ENCODE assay signal across 14 mouse cellular contexts in the genomic region with DNA sequence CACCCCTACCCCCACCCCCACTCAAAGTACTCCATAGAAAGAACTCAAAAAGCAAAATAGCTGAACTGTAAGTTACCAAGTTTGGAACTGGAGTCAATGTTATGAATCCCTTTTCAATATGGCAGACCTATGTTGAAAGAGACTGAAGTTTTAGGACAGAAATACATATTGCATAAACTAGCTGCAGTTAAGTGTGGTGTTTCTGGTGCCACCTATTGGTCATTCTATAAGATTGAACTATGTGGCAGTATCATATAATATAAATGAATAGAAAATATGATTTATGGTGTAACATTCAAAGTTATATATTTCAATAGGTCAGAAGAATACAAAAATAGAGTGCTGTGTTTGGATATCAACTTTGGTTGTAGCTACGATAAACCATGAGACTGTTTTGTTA. TPM values are rescaled to one million over a fixed set of nuclear protein-coding genes. Genes with fewer than 3 reads are reported as not detected.
A peak's percentile ranks its signal among the peaks of the same experiment; 100 is the strongest.
DNase-seq lines count a peak whose midpoint lies in the region; ATAC-seq and TF ChIP-seq lines count a peak whose summit lies in the region.
"Had no signal": no experiment of that assay in that cellular context is flagged by ENCODE, and none has a peak within 500 bp of the region (broad histone marks: within the 10 kb centered on the region; RNA-seq: fewer than 3 reads in every experiment).

No protein-coding gene starts in this region.

- no peak for TF ChIP-seq POLR2A in thymus, adult 2 months (IDR thresholded peaks at IDR 0.05; ENCODE audit: control insufficient read depth, extremely low read depth, insufficient read depth, low read length, poor library complexity)

- H3K4me2 ChIP-seq in heart, postnatal 0 days (ENCODE audit: low read depth, low read length), result no peak overlapping the region
- H3K4me2 ChIP-seq in lung, embryonic 14.5 days, result no peak overlapping the region
- H3K4me2 ChIP-seq: embryonic facial prominence, embryonic 13.5 days; kidney, embryonic 15.5 days; liver, embryonic 11.5 days; midbrain, embryonic 12.5 days had no signal

- H3K27me3 ChIP-seq in heart, postnatal 0 days (ENCODE audit: control insufficient read depth, insufficient read depth, low read length), result no peaks in the 10 kb centered on the region
- no peaks in the 10 kb centered on the region for H3K27me3 ChIP-seq in lung, embryonic 14.5 days (ENCODE audit: insufficient read depth, low read length)
- H3K27me3 ChIP-seq in thymus, adult 2 months (ENCODE audit: control insufficient read depth, insufficient read depth, low read length), result no peaks in the 10 kb centered on the region
- H3K27me3 ChIP-seq: embryonic facial prominence, embryonic 13.5 days; kidney, embryonic 15.5 days; midbrain, embryonic 12.5 days had no signal

- TF ChIP-seq CTCF in heart, postnatal 0 days (IDR thresholded peaks at IDR 0.05; ENCODE audit: low read depth), result peak; percentile 30
- TF ChIP-seq CTCF in lung, embryonic 14.5 days (IDR thresholded peaks at IDR 0.05; ENCODE audit: low read depth), result peak; percentile 36
- TF ChIP-seq CTCF in thymus, adult 2 months (IDR thresholded peaks at IDR 0.05; ENCODE audit: borderline replicate concordance, control insufficient read depth, extremely low read depth, insufficient read depth, low read length, poor library complexity), result no peak

- H3K9ac ChIP-seq in heart, postnatal 0 days (replicated peaks; ENCODE audit: low read depth, low read length), result no peak overlapping the region
- no peak overlapping the region for H3K9ac ChIP-seq in lung, embryonic 14.5 days
- H3K9ac ChIP-seq: embryonic facial prominence, embryonic 13.5 days; kidney, embryonic 15.5 days; midbrain, embryonic 12.5 days had no signal

- no peaks in the 10 kb centered on the region for H3K9me3 ChIP-seq in heart, postnatal 0 days (replicated peaks; ENCODE audit: control insufficient read depth, low read length)
- no peaks in the 10 kb centered on the region for H3K9me3 ChIP-seq in lung, embryonic 14.5 days (ENCODE audit: low read depth, low read length)
- H3K9me3 ChIP-seq: embryonic facial prominence, embryonic 13.5 days; forebrain, embryonic 10.5 days; kidney, embryonic 15.5 days; midbrain, embryonic 12.5 days had no signal

- no peak for DNase-seq in heart, postnatal 0 days (ENCODE audit: low spot score)
- DNase-seq in heart, postnatal 25 days (ENCODE audit: low spot score), result no peak
- DNase-seq in lung, embryonic 14.5 days, result no peak
- DNase-seq in lung, postnatal 10 days, result no peak
- DNase-seq in NIH3T3 (ENCODE audit: low read depth), result peak; percentile 32
- no peak for DNase-seq in thymus, adult 2 months
- DNase-seq in embryo, embryonic 9.5 days (ENCODE audit: extremely low spot score), result no peak
- DNase-seq: right cerebral cortex, postnatal 25 days had no signal

- no peaks in the 10 kb centered on the region for H3K36me3 ChIP-seq in heart, postnatal 0 days (replicated peaks; ENCODE audit: control insufficient read depth, insufficient read depth, low read length)
- no peaks in the 10 kb centered on the region for H3K36me3 ChIP-seq in lung, embryonic 14.5 days (ENCODE audit: insufficient read depth)
- no peaks in the 10 kb centered on the region for H3K36me3 ChIP-seq in thymus, adult 2 months (ENCODE audit: control insufficient read depth, insufficient read depth, low read length)
- H3K36me3 ChIP-seq: embryonic facial prominence, embryonic 13.5 days; forebrain, embryonic 10.5 days; kidney, embryonic 15.5 days; midbrain, embryonic 12.5 days had no signal

- no peak overlapping the region for H3K27ac ChIP-seq in heart, postnatal 0 days (ENCODE audit: low read depth)
- H3K27ac ChIP-seq in lung, embryonic 14.5 days (ENCODE audit: low read depth), result no peak overlapping the region
- no peak overlapping the region for H3K27ac ChIP-seq in thymus, adult 2 months (ENCODE audit: control insufficient read depth, insufficient read depth, low read length)
- H3K27ac ChIP-seq: embryonic facial prominence, embryonic 13.5 days; forebrain, embryonic 10.5 days; kidney, embryonic 15.5 days; midbrain, embryonic 12.5 days had no signal

- no peak overlapping the region for H3K4me3 ChIP-seq in heart, postnatal 0 days (ENCODE audit: low read depth, low read length)
- no peak overlapping the region for H3K4me3 ChIP-seq in lung, embryonic 14.5 days (ENCODE audit: low read depth, low read length)
- no peak overlapping the region for H3K4me3 ChIP-seq in thymus, adult 2 months (ENCODE audit: control insufficient read depth, insufficient read depth, low read length)
- H3K4me3 ChIP-seq: embryonic facial prominence, embryonic 13.5 days; forebrain, embryonic 10.5 days; kidney, embryonic 15.5 days; midbrain, embryonic 12.5 days had no signal

- TF ChIP-seq EP300 in heart, postnatal 0 days (IDR thresholded peaks at IDR 0.05; ENCODE audit: low read depth), result no peak

- WGBS in heart, postnatal 0 days, result 91% methylated on average over 1 of the region's 1 CpGs
- 95% methylated on average over 1 of the region's 1 CpGs for WGBS in lung, embryonic 14.5 days
- 95% methylated on average over 1 of the region's 1 CpGs for WGBS in thymus, adult 2 months

- peaks cover 23% of the 10 kb centered on the region; the same call in 1 of the 2 replicates for H3K4me1 ChIP-seq in heart, postnatal 0 days (ENCODE audit: control insufficient read depth, insufficient read depth)
- peaks cover 5% of the 10 kb centered on the region; the same call in 1 of the 2 replicates for H3K4me1 ChIP-seq in lung, embryonic 14.5 days (ENCODE audit: insufficient read depth)
- H3K4me1 ChIP-seq in thymus, adult 2 months (replicated peaks; ENCODE audit: control insufficient read depth, insufficient read depth, low read length), result no peaks in the 10 kb centered on the region
- H3K4me1 ChIP-seq: embryonic facial prominence, embryonic 13.5 days; forebrain, embryonic 10.5 days; midbrain, embryonic 12.5 days had no signal

- intact Hi-C loops in heart, postnatal 25 days (cut with DNase I), result no loop called here

- no peak for ATAC-seq in heart, postnatal 0 days (ENCODE audit: insufficient read depth, low read depth)
- no peak for ATAC-seq in lung, embryonic 14.5 days (ENCODE audit: insufficient read depth)
- peak; percentile 56; the same call in 1 of the 2 replicates for ATAC-seq in neutrophil, adult 5-6 weeks (ENCODE audit: extremely low read depth, insufficient number of reproducible peaks, low FRiP score, poor library complexity, severe bottlenecking)

RNA-seq across cellular contexts. Expression of a gene that starts 11.2 kb away (rescaled TPM):
- 20.6 and 70.6 TPM in 2 replicates for total RNA-seq in heart, postnatal 0 days (2014; rRNA removed; ENCODE audit: low replicate concordance)
- 30.9 and 31.6 TPM in 2 replicates for polyA plus RNA-seq in heart, postnatal 0 days (2015; fragmentation: Nextera tagmentation; extraction: Ambion mirVana)
- total RNA-seq in heart, postnatal 25 days (2021), result 10 to 100 TPM; 42.5 to 49.6 TPM
- 22.6 and 22.9 TPM in 2 replicates for polyA plus RNA-seq in lung, embryonic 14.5 days (2014; fragmentation: Nextera tagmentation; extraction: Ambion mirVana)
- total RNA-seq in neutrophil, adult 5-6 weeks (2017), result 23.5 and 24.6 TPM in 2 replicates
- 47.6 and 75.4 TPM in 2 replicates for polyA plus RNA-seq in thymus, adult 2 months (2012; rRNA removed)

RNA-seq across cellular contexts. Expression of a gene that starts 11.3 kb away (rescaled TPM):
- 16.0 and 18.0 TPM in 2 replicates for total RNA-seq in heart, postnatal 0 days (2014; rRNA removed; ENCODE audit: low replicate concordance)
- polyA plus RNA-seq in heart, postnatal 0 days (2015; fragmentation: Nextera tagmentation; extraction: Ambion mirVana), result 9.3 and 9.6 TPM in 2 replicates
- total RNA-seq in heart, postnatal 25 days (2021), result 10 to 100 TPM; 29.0 to 35.7 TPM
- 17.1 and 17.3 TPM in 2 replicates for polyA plus RNA-seq in lung, embryonic 14.5 days (2014; fragmentation: Nextera tagmentation; extraction: Ambion mirVana)
- 0.37 and 0.47 TPM in 2 replicates for total RNA-seq in neutrophil, adult 5-6 weeks (2017)
- 2.4 and 2.9 TPM in 2 replicates for polyA plus RNA-seq in thymus, adult 2 months (2012; rRNA removed)

Comparison
In these comparisons a context has a peak if more than half of its experiments do, and no peak if none do; other contexts are left out.
1. RNA of a gene that starts 11.3 kb away (total RNA-seq): 29.0 to 35.7 TPM in heart, postnatal 25 days and 16.0 to 18.0 TPM in heart, postnatal 0 days; 0.37 to 0.47 TPM in neutrophil, adult 5-6 weeks; every median in the first group is over 10 times any median in the second.